Mouse (Mus musculus): ENCODE results near the gene Rfx1.
A peak's percentile ranks its signal among the peaks of the same experiment; 100 is the strongest.

Gene Rfx1

DNA sequence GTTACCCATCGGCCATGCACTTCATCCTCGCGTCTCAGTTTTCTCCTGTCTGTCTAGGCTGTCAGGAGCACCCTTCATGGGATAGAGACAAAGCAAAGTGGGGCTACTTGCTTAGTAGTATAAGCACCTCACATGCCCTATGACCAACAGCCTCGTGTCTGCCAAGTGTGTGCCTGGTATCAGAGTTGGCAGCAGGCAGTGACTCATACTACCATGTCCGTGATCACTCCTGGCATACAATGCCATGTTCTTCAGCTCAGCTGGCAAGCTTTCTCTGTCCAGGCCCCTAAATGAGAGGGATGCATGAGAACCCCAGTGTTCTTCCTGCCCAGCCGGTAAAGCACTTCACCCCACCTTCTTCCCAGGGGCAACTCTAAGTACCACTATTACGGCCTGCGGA, 24.0 kb downstream of the Rfx1 start:
- no peak for DNase-seq (ENCODE audit: low read depth)

DNA sequence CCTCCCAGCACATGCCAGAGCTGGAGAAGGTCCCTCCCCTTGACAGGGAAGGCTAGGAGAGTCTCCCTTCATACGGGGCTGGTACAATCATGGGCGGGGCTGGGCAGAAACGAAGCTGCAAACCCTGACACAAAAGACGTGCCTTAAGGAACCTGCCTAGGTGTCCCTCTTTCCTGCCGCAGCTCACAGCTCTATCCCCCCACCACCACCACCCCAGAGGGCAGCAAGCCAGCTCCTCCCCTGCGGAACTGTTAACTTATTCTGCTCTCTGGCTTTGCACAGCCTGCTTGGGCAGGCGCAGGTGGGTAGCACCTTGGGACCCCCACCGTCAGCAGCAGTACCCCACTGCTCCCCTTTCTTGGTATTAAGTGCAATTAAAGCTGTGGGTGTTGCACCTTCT, 29.4 kb downstream of the Rfx1 start:
- no peak for DNase-seq (ENCODE audit: low read depth)

DNA sequence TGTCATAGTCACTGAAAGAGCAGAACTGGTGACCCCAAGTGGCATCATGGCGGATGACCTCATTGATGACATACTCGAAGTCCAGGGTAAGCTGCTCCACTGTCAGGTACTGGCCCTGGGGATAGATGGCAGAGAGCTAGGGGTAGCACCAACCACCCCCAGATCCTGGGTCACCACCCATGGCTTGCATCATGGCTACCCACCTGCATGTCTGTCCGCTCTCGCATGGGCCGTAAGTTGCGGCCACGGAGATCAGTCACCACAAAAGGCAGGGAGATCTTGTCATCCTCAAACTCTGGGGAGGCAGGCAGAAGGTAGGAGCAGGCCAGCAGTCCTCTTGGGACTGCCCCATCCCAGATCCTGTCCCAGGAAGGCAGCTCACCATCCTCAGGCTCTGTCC, 31.7 kb downstream of the Rfx1 start:
- DNase-seq (ENCODE audit: low read depth): no peak

GRCm38 (mm10) chr8:84101476-84102270, 35.0 kb downstream of the Rfx1 start:
- no peak for DNase-seq (ENCODE audit: low read depth)

- no peak for DNase-seq (ENCODE audit: low read depth)
Measured at GRCm38 (mm10) chr8:84103601-84104000, 37.0 kb downstream of the Rfx1 start.

DNA sequence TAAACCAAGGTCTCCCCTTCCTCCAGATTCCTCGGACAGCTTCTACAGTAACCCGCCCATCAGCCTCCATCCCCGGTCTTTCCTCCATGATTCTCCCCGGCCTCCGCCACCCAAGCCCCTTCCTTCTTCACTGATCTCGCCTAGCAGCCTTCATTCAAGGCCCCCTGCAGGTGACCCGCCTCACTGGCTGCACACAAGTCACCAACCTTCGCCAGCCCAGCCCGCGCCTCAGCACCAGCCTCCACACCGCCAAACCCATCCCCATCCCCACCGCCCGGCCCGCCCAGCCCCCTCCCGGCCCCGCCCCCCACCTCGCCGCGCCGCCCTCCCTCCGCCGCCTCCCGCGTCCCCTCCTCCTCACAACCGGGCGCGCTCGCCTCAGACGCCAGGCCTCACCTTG, 37.6 kb downstream of the Rfx1 start:
- no peak for DNase-seq (ENCODE audit: low read depth)

GRCm38 (mm10) chr8:84104697-84105609, 38.3 kb downstream of the Rfx1 start, which contains the start of gene Dcaf15:
Gene Dcaf15 (minus strand): TSS chr8:84104768.
- DNase-seq (ENCODE audit: low read depth): peak; percentile 100

DNA sequence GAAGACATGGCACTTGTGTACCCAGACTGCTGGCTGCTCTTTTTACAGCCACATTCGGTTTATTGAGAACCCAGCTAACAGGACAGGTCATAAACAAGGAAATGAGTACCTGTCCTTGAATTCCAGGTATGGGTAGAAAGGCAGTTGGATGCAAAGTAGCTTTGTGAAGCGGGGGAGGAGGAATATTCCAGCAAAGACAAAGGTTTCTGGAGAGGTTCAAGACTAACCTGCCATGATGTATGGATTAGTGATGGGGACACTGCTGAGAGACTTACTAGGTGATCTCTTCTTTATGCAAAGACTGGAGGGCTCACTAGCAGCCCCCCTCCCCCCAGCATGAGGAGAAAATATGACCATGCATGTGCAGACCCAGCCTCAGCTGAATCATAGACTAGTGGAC, 39.0 kb downstream of the Rfx1 start:
- DNase-seq (ENCODE audit: low read depth): no peak

GRCm38 (mm10) chr8:84106216-84107040, 39.8 kb downstream of the Rfx1 start:
- no peak for DNase-seq (ENCODE audit: low read depth)

DNA sequence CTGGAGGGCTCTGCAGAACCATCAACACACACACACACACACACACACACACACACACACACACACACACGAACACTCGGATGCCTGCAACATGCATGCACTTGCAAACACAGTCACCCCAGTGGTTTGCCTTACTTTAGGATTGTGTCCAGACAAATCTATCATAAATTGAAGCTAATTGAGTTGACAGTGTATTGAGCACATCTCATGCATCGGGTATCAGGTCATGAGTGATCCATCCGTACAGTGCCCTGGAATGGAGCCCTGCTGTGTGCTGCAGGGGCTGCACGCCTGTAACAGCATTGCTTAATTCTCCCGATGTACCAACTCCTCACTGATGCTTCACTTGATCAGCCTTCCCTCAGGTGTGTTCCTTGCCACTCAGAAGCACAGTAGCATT, 49.0 kb downstream of the Rfx1 start:
- no peak for DNase-seq (ENCODE audit: low read depth)

GRCm38 (mm10) chr8:84122151-84122550, 55.5 kb downstream of the Rfx1 start:
- DNase-seq (ENCODE audit: low read depth): no peak

GRCm38 (mm10) chr8:84125656-84126055, 59.0 kb downstream of the Rfx1 start, which contains the start of gene Podnl1:
Gene Podnl1 (plus strand): TSS chr8:84125989.
- peak; percentile 82 for DNase-seq (ENCODE audit: low read depth)

DNA sequence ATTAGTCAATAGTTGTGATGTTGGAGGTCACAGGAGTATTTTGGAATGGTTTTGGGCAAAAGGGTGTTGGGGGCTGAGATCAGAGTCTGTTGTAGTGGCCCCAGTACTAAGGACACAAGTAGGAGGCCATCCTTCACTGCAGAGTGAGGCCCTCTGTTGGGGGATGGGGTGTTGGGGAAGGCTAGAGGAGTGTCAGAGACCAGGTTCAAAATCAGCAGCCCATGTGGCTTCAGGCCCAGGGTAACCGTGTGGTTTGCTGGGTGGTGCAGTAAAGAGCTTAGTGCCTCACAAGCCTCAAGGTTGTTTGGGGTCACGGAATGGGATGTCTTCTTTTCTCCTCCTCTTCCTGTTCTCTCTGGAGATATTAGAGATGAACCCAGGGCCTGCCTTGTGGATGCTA, 60.1 kb downstream of the Rfx1 start:
- no peak for DNase-seq (ENCODE audit: low read depth)

GRCm38 (mm10) chr8:84127202-84127901, 60.7 kb downstream of the Rfx1 start:
- no peak for DNase-seq (ENCODE audit: low read depth)

- DNase-seq (ENCODE audit: low read depth): no peak
Measured at GRCm38 (mm10) chr8:84128277-84128676, 61.6 kb downstream of the Rfx1 start.

GRCm38 (mm10) chr8:84130806-84131205, 64.2 kb downstream of the Rfx1 start:
- DNase-seq (ENCODE audit: low read depth): no peak

DNA sequence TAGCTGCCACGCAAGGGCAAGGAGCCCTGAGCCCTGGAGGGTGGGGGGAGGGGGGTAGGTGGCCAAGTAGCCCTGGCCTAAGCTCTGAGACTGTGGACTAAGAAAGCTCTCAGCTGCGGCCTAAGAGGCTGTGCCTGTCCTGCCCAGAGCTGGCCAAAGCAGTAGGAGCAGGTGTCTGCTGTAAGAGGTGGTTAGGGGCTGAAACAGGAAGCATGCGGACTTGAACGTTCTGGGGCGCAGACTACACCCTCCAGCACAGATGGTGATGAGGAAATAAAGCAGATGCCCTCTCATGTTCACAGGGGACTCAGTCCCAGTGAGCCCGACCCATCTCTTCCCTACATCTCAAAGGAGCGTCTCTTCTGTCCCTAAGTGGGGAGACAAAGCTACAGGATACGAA, 65.6 kb downstream of the Rfx1 start:
- no peak for DNase-seq (ENCODE audit: low read depth)

DNA sequence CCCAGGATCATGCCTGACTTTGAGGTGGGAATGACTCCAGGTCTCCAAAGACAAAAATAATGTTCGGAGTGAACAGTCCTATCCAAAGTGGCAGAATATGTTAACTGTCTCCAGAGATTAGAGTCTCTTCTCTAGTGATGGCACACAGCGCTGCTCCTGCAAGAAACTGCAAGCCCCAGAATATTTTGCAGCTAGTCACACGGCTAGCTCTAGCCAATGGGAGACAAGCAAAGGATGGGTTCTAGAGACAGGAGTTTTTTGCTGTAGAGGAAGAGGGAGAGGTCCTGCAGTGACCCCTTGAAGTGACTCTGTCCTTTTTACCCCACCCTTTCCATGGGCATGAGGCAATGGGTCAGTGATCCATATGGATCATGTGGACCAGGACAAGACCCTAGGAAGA, 71.2 kb downstream of the Rfx1 start:
- DNase-seq (ENCODE audit: low read depth): no peak

GRCm38 (mm10) chr8:84140838-84141237, 74.2 kb downstream of the Rfx1 start:
- DNase-seq (ENCODE audit: low read depth): no peak

DNA sequence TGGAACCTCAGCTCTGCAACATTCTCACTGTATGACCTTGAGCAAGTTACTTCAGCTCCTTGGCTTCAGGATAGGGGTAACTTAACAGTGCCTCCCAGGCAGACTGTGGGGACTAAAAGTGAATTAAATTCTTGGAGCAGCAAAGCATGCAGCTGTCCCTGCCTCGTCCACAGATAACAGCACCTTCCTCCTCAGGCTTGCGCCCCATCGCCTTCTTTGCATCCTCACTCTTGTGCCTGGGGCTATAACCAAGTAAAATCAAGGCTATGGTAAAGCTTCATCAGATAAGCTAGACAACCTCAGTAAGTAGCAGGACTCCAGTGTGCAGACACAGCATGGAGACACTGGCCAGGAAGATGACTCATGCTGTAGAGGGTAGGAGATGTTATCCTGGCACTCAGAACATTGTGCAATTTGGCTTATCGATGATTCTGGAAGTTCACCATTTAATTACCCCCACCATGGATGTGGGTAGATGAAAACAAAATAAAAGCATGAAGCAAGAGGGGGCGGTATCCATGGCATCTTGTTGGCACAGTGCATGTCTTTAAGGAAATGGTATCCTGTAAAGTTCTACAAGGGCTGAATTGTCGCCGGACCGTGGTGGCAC, 78.1 kb downstream of the Rfx1 start:
- no peak for DNase-seq (ENCODE audit: low read depth)
